Mouse (Mus musculus) brain, embryonic 14.5 days (tissue): ENCODE measurements at regions not wholly inside any gene's neighbourhood (a gene's known extent, or its start where the extent isn't known, plus 50 kb on each side); places are given as distances from the start of the nearest gene placed in this dataset.

Experiments used
- DNase-seq: peaks from one replicate; pipeline ENCODE4 v3.0.0-alpha.2; 2011; ENCODE audit warnings: low read depth
- CTCF ChIP-seq: fragments of 200-500 bp; IDR thresholded peaks from 2 replicates; pipeline ENCODE4 v1.5.1; 2012; ENCODE audit warnings: inconsistent platforms, mild to moderate bottlenecking, moderate library complexity, borderline replicate concordance; ENCODE audit not compliant: insufficient read depth, insufficient read length; ENCODE audit errors: extremely low read depth
- POLR2A ChIP-seq: fragments of 200-500 bp; IDR thresholded peaks from 2 replicates; pipeline ENCODE4 v1.6.1; 2012; ENCODE audit warnings: mild to moderate bottlenecking, inconsistent platforms, borderline replicate concordance; ENCODE audit not compliant: poor library complexity, insufficient read depth, insufficient read length, severe bottlenecking; ENCODE audit errors: extremely low read depth

DNA sequence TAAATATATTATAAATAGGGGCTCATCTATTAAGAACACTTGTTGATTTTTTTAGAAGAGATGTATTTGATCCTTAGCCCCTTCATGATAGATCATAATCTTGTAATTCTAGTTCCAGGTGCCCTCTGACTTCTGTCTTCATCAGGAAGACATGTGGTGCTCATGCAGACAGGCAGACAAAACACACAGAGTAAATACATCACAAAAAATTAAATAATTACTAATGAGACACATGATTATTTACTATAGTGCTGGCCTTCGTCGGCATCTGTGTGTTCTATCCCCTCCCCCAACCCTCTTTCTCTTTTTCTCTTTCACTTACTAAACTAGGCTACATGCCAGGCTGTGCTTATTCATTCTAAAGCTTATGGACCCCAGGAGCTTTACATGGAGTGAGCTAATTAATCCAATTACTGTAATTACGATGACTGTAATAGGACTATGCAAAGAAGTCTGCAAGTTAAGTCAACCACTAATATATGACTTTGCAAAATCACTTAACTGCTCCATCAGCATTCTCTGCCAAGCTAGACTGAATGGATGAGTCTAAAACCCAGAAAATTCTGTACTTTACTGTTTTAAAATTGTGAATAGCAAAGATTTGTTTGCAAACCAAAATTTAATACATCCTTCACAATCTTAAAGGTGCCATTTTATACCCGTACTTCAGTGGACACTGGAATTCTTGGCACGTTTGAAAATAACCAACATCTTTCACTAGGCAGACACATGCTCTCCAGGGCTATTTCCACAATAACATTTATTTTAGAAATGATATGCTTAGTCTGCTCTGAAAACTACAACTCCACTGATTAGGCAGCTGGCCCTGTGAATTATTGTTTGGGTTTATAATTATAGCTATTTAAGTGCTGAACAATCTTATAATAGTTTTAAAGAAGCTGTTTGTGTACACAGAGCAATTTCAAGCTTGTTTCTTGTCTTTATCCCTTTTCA, 659.9 kb downstream of the Slc22a22 start:
- DNase-seq: peak; percentile 93
- TF ChIP-seq POLR2A: no peak
- TF ChIP-seq CTCF: no peak

- DNase-seq: no peak
- TF ChIP-seq CTCF (no peak), POLR2A (no peak)
These were observed 663.5 kb downstream of the Slc22a22 start for GRCm38 (mm10) chr15:56813876-56814275.

DNA sequence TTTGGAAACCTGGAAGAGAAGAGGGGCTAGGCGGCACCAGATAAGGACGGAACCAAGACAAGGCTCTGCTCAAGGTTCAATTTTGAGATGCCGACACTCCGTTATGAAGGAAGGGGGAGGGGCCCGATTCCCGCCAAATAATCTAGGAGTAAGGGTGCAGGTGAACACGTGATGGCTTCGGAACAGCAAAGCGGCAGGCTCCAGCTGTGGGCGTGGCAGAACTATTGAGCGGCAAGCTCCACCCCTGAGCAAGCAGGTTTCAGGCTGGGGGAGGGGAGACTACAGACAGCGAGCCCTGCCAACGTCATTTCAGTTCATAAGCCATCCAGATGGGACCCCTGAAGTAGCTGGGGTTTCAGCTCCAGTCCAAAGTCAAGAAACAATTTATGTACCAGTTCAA, 667.3 kb downstream of the Slc22a22 start:
- DNase-seq: peak; percentile 9
- TF ChIP-seq CTCF: no peak
- TF ChIP-seq POLR2A: no peak

GRCm38 (mm10) chr15:56807611-56808010, 669.8 kb downstream of the Slc22a22 start:
- no peak for DNase-seq
- no peak for TF ChIP-seq POLR2A
- TF ChIP-seq CTCF: no peak

DNA sequence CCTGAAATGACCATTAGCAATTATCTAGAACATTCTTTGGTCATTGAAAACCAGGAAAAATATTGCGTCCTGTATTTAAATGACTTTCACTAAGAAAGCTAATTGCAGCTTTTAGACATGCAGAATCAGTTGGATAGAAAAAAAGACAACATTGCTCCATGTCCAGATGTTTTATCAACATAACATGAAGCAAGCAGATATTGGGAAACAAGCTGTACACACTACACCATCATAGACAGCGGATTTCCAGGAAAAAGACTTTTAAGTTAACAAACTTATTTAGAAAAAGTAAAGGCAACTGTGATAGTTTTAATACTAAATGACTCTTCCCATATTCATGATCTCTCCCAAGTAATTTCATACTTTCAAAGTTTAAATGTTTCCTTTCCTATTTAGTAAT, 675.5 kb downstream of the Slc22a22 start:
- no peak for DNase-seq
- no peak for TF ChIP-seq POLR2A
- TF ChIP-seq CTCF: no peak

DNA sequence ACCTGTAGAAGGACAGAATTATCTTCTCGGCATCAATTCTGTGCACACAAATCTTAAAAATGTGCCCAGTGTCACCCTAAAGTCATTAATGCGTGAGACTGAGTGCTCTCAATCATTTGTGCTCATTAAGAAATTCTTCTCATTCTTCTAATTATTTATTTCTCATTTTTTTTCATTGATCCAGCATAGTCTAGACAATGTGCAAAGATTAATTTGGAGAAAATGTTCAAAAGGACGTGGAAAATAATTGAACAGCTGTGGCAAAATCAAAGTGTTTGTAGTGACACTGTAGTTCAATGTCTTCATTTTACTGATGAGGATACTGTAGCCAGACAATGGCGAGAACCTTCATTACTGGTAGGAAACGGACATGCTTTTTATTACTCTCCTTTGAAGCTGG, 702.0 kb downstream of the Slc22a22 start:
- TF ChIP-seq POLR2A: no peak
- no peak for TF ChIP-seq CTCF
- DNase-seq: no peak

DNA sequence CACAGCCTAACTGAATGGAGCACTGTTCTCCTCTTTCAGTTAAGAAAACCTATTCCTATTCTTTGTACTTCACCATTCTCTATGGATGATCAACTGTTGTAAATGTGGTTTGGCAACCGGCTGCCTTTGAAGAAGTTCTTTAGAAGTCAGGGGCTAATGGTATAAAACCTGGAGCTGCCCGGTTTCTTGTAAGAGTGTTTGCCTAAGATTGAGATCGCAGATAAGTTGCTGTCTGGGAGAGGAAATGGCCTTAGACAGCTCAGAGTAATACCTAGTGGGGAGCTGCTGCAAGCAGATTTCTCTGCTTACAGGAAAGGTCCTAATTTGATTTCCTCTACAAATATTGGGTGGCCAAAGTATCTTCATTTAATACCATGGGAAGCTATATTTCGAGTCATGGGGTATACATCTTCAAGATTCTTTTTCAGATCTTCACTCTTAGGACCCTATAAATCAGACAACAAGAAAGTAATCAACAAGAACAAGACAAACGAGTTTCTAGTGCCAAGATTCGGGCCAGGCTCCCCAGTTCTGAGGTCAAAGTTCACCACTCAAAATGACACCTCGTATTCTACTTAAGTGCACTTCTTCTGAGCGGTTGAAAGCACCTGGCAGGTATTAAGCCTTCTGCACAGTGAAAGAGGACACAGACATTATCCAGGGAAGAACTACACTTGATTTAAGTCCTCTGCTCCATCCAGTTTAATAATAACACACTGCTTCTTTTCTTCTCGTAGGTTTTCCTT, 702.6 kb downstream of the Slc22a22 start:
- DNase-seq: no peak
- TF ChIP-seq POLR2A: no peak

DNA sequence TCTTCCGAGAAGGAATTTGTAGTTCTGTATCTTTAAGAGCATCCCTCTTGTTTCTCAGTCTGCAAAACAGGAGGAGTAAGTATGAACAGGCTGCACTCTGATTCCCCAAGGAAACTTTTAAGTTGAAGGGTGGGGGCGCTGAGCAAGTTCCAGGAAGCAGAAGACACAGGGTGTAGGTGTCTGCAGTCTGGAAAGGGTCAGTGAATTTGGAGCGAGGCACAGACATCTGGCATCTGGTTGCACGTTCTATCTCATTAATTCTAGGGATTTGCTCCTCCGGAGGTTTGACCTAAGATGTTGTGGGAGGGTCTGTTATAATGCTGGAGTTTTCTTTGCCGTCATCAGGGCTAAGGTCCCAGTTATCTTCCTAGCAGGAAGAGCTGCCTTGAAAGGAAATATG, 711.1 kb downstream of the Slc22a22 start:
- no peak for DNase-seq
- no peak for TF ChIP-seq CTCF
- no peak for TF ChIP-seq POLR2A

GRCm38 (mm10) chr15:56764957-56765482, 712.4 kb downstream of the Slc22a22 start:
- DNase-seq: peak; percentile 5
- TF ChIP-seq POLR2A (no peak), CTCF (no peak)

DNA sequence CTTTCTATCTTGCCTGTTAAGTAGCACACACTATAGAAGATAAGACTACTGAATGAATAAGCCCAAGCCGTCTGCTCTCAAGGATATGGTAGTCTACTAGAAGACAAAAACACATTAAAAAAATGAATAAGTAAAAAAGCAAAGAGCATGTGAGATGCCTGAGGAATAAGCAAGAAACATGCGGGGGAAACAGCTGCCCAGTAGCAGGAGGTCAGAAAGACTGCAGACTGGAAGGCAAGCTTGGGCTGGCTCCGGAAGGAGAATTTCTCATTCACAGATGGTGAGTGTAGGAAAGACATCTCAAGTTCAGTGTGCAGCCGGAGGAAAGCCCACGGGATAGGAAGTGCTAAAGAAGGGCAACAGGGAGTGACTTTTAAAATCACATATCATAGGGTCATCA, 713.4 kb downstream of the Slc22a22 start:
- TF ChIP-seq POLR2A (no peak), CTCF (no peak)
- no peak for DNase-seq

- TF ChIP-seq CTCF (no peak), POLR2A (no peak)
These were observed 730.7 kb downstream of the Slc22a22 start for GRCm38 (mm10) chr15:56746698-56747097.

DNA sequence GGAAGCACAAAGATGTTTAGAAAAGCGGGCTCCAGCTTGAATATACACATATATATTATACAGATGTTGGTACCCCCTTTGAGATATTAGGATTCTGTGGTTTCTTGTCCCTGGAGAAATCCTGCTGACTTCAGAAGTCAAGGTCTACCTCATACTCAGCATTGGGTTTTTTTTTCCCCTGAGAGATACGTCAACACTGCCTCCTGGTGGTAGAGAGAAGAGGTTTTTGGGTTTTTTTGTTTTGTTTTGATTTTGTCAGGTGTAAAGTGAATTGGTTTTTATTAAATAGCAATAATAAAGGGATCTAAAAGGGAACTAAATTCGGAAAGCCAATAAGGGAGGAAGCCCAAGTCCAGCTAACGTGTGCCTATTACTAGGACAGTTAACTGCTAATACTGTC, 732.5 kb downstream of the Slc22a22 start:
- TF ChIP-seq POLR2A: no peak
- TF ChIP-seq CTCF: peak; percentile 10; the same call in 1 of the 2 replicates
- peak; percentile 14 for DNase-seq

More at GRCm38 (mm10) chr15:56746698-56747097, 730.7 kb downstream of the Slc22a22 start:
- no peak for DNase-seq
